Mouse (Mus musculus) spleen, embryonic (tissue): ENCODE measurements at regions not wholly inside any gene's neighbourhood (a gene's known extent, or its start where the extent isn't known, plus 50 kb on each side); places are given as distances from the start of the nearest gene placed in this dataset.

Experiments used
- CTCF ChIA-PET: fragments of 350-600 bp; sonication (Branson Sonifier 250); formaldehyde crosslinking; loops from one replicate; lab custom pipeline; 2022; lab: Charles Lee

- CTCF ChIA-PET = no interaction called here
Observed at GRCm38 (mm10) chr12:16023273-16023672, 206.6 kb upstream of the Trib2 start.

GRCm38 (mm10) chr12:16021202-16021821 lies 204.6 kb upstream of the Trib2 start:
- CTCF ChIA-PET = no interaction called here

- CTCF ChIA-PET = interaction anchor here (0.5 kb wide), 1 partner anchor 489 kb away, joined by 3 read pairs; no protein-coding TSS in a partner anchor
Observed at GRCm38 (mm10) chr12:16018237-16018636, 201.5 kb upstream of the Trib2 start.

- CTCF ChIA-PET = no interaction called here
Observed at GRCm38 (mm10) chr12:16016621-16017020, 199.9 kb upstream of the Trib2 start.

- CTCF ChIA-PET = interaction anchor here (0.6 to 0.7 kb wide), 2 partner anchors 36 to 208 kb away, joined by 3 to 9 read pairs; no protein-coding TSS in a partner anchor
Observed at GRCm38 (mm10) chr12:16015596-16015995, 198.9 kb upstream of the Trib2 start.

- CTCF ChIA-PET = no interaction called here
Observed at GRCm38 (mm10) chr12:16014679-16015078, 198.0 kb upstream of the Trib2 start.

- CTCF ChIA-PET = interaction anchor here (0.6 kb wide), 1 partner anchor 482 kb away, joined by 6 read pairs; no protein-coding TSS in a partner anchor
Observed at GRCm38 (mm10) chr12:16013861-16014630, 197.3 kb upstream of the Trib2 start.

- CTCF ChIA-PET = interaction anchor here (0.6 kb wide), 1 partner anchor 483 kb away, joined by 6 read pairs; no protein-coding TSS in a partner anchor
Observed at GRCm38 (mm10) chr12:16013354-16013753, 196.6 kb upstream of the Trib2 start.

GRCm38 (mm10) chr12:16012081-16012480 lies 195.4 kb upstream of the Trib2 start:
- CTCF ChIA-PET = interaction anchor here (0.8 kb wide), 1 partner anchor 435 kb away, joined by 33 read pairs; no protein-coding TSS in a partner anchor

- CTCF ChIA-PET = interaction anchor here (0.7 kb wide), 1 partner anchor 581 kb away, joined by 3 read pairs; no protein-coding TSS in a partner anchor
Observed at GRCm38 (mm10) chr12:16009822-16010620, 193.3 kb upstream of the Trib2 start.

GRCm38 (mm10) chr12:16008763-16009515 lies 192.2 kb upstream of the Trib2 start:
- CTCF ChIA-PET = interaction anchor here (0.7 kb wide), 1 partner anchor 582 kb away, joined by 3 read pairs; no protein-coding TSS in a partner anchor

- CTCF ChIA-PET = no interaction called here
Observed at GRCm38 (mm10) chr12:16008261-16008660, 191.5 kb upstream of the Trib2 start.

- CTCF ChIA-PET = no interaction called here
Observed at GRCm38 (mm10) chr12:16006688-16007087, 190.0 kb upstream of the Trib2 start.

GRCm38 (mm10) chr12:16006286-16006685 lies 189.6 kb upstream of the Trib2 start:
- CTCF ChIA-PET = interaction anchor here (0.6 kb wide), 2 partner anchors 13 to 158 kb away, joined by 3 to 5 read pairs; no protein-coding TSS in a partner anchor

GRCm38 (mm10) chr12:16001811-16002210 lies 185.1 kb upstream of the Trib2 start:
- CTCF ChIA-PET = no interaction called here

GRCm38 (mm10) chr12:16001225-16001624 lies 184.5 kb upstream of the Trib2 start:
- CTCF ChIA-PET = no interaction called here

- CTCF ChIA-PET = no interaction called here
Observed at GRCm38 (mm10) chr12:15998331-15998730, 181.6 kb upstream of the Trib2 start.

- CTCF ChIA-PET = interaction anchor here (0.7 kb wide), 1 partner anchor 12 kb away, joined by 5 read pairs; no protein-coding TSS in a partner anchor
Observed at GRCm38 (mm10) chr12:15993866-15994265, 177.1 kb upstream of the Trib2 start.

- CTCF ChIA-PET = no interaction called here
Observed at GRCm38 (mm10) chr12:15986351-15986750, 169.6 kb upstream of the Trib2 start.

- CTCF ChIA-PET = no interaction called here
Observed at GRCm38 (mm10) chr12:15985649-15986048, 168.9 kb upstream of the Trib2 start.
